Mouse (Mus musculus): ENCODE measurements around the gene Mipep. TPM values are rescaled to one million over a fixed set of nuclear protein-coding genes. Genes with fewer than 3 reads are reported as not detected.

Gene Mipep
- polyA plus RNA-seq, 1 experiment from 2014 or later = 16.4 TPM

- no peak overlapping the region for H3K27ac ChIP-seq
- no peak overlapping the region for H3K9ac ChIP-seq
- H3K9me3 ChIP-seq = no peaks in the 10 kb centered on the region
- WGBS = 86% methylated on average over 5 of the region's 5 CpGs
- no peaks in the 10 kb centered on the region for H3K4me1 ChIP-seq (replicated peaks)
- H3K4me3 ChIP-seq = no peak overlapping the region
- no peak for ATAC-seq (ENCODE audit: low FRiP score)
- no peaks in the 10 kb centered on the region for H3K36me3 ChIP-seq
- no peak overlapping the region for H3K4me2 ChIP-seq
- no peaks in the 10 kb centered on the region for H3K27me3 ChIP-seq
Measured at GRCm38 (mm10) chr14:60898086-60898667, 113.8 kb downstream of the Mipep start.

GRCm38 (mm10) chr14:60904501-60904900 lies 120.1 kb downstream of the Mipep start:
- Histone ChIP-seq H3K9me3 (no peaks in the 10 kb centered on the region), H3K36me3 (peaks cover 6% of the 10 kb centered on the region; the same call in 1 of the 2 replicates), H3K4me3 (no peak overlapping the region), H3K27ac (no peak overlapping the region), H3K9ac (no peak overlapping the region), H3K4me1 (replicated peaks) (no peaks in the 10 kb centered on the region), H3K4me2 (no peak overlapping the region), H3K27me3 (no peaks in the 10 kb centered on the region)
- WGBS = 77% methylated on average over 4 of the region's 4 CpGs
- no peak for ATAC-seq (ENCODE audit: low FRiP score)

GRCm38 (mm10) chr14:60906421-60907374 lies 122.3 kb downstream of the Mipep start:
- peaks cover 6% of the 10 kb centered on the region; the same call in 1 of the 2 replicates for H3K36me3 ChIP-seq
- no peak for ATAC-seq (ENCODE audit: low FRiP score)
- no peaks in the 10 kb centered on the region for H3K9me3 ChIP-seq
- H3K27ac ChIP-seq = no peak overlapping the region
- no peaks in the 10 kb centered on the region for H3K27me3 ChIP-seq
- WGBS = 84% methylated on average over 10 of the region's 10 CpGs
- no peaks in the 10 kb centered on the region for H3K4me1 ChIP-seq (replicated peaks)
- H3K4me3 ChIP-seq = no peak overlapping the region
- no peak overlapping the region for H3K9ac ChIP-seq
- no peak overlapping the region for H3K4me2 ChIP-seq

- peaks cover 9% of the 10 kb centered on the region for H3K4me1 ChIP-seq (replicated peaks)
- no peak for ATAC-seq (ENCODE audit: low FRiP score)
- WGBS = 91% methylated on average over 4 of the region's 4 CpGs
- H3K4me3 ChIP-seq = no peak overlapping the region
- H3K36me3 ChIP-seq = peaks cover 1% of the 10 kb centered on the region; the same call in 1 of the 2 replicates
- no peak overlapping the region for H3K4me2 ChIP-seq
- no peaks in the 10 kb centered on the region for H3K9me3 ChIP-seq
- H3K27me3 ChIP-seq = no peaks in the 10 kb centered on the region
- no peak overlapping the region for H3K27ac ChIP-seq
- H3K9ac ChIP-seq = no peak overlapping the region
Measured at GRCm38 (mm10) chr14:60909351-60909750, 125.0 kb downstream of the Mipep start.

GRCm38 (mm10) chr14:60910506-60911444 lies 126.4 kb downstream of the Mipep start:
- Histone ChIP-seq H3K9me3 (no peaks in the 10 kb centered on the region), H3K9ac (no peak overlapping the region), H3K36me3 (no peaks in the 10 kb centered on the region), H3K27ac (no peak overlapping the region), H3K4me3 (no peak overlapping the region), H3K4me1 (replicated peaks) (peaks cover 12% of the 10 kb centered on the region), H3K4me2 (no peak overlapping the region), H3K27me3 (no peaks in the 10 kb centered on the region)
- ATAC-seq (ENCODE audit: low FRiP score) = no peak
- WGBS = 94% methylated on average over 12 of the region's 12 CpGs

- no peak overlapping the region for H3K4me3 ChIP-seq
- H3K36me3 ChIP-seq = no peaks in the 10 kb centered on the region
- ATAC-seq (ENCODE audit: low FRiP score) = no peak
- no peak overlapping the region for H3K9ac ChIP-seq
- no peak overlapping the region for H3K4me2 ChIP-seq
- 11% methylated on average over 8 of the region's 8 CpGs for WGBS
- H3K27ac ChIP-seq = peak overlapping the region; percentile 48; the same call in 1 of the 2 replicates
- H3K4me1 ChIP-seq (replicated peaks) = peaks cover 12% of the 10 kb centered on the region
- no peaks in the 10 kb centered on the region for H3K9me3 ChIP-seq
- no peaks in the 10 kb centered on the region for H3K27me3 ChIP-seq
Measured at GRCm38 (mm10) chr14:60912981-60913468, 128.7 kb downstream of the Mipep start.

GRCm38 (mm10) chr14:60916661-60917060 lies 132.3 kb downstream of the Mipep start:
- H3K9ac ChIP-seq = no peak overlapping the region
- H3K36me3 ChIP-seq = no peaks in the 10 kb centered on the region
- no peak for ATAC-seq (ENCODE audit: low FRiP score)
- 69% methylated on average over 4 of the region's 4 CpGs for WGBS
- H3K4me2 ChIP-seq = no peak overlapping the region
- H3K4me3 ChIP-seq = no peak overlapping the region
- H3K9me3 ChIP-seq = no peaks in the 10 kb centered on the region
- H3K27ac ChIP-seq = no peak overlapping the region
- peaks cover 12% of the 10 kb centered on the region for H3K4me1 ChIP-seq (replicated peaks)
- H3K27me3 ChIP-seq = no peaks in the 10 kb centered on the region

GRCm38 (mm10) chr14:60926011-60926410 lies 141.6 kb downstream of the Mipep start:
- no peaks in the 10 kb centered on the region for H3K27me3 ChIP-seq
- H3K27ac ChIP-seq = no peak overlapping the region
- no peak overlapping the region for H3K4me2 ChIP-seq
- H3K9ac ChIP-seq = no peak overlapping the region
- 27% methylated on average over 1 of the region's 1 CpGs for WGBS
- no peaks in the 10 kb centered on the region for H3K4me1 ChIP-seq (replicated peaks)
- H3K36me3 ChIP-seq = no peaks in the 10 kb centered on the region
- H3K4me3 ChIP-seq = no peak overlapping the region
- H3K9me3 ChIP-seq = no peaks in the 10 kb centered on the region
- ATAC-seq (ENCODE audit: low FRiP score) = no peak

GRCm38 (mm10) chr14:60935705-60936104 lies 151.3 kb downstream of the Mipep start:
- H3K36me3 ChIP-seq = no peaks in the 10 kb centered on the region
- H3K27ac ChIP-seq = no peak overlapping the region
- no peak for ATAC-seq (ENCODE audit: low FRiP score)
- no peaks in the 10 kb centered on the region for H3K27me3 ChIP-seq
- no peaks in the 10 kb centered on the region for H3K9me3 ChIP-seq
- no peak overlapping the region for H3K9ac ChIP-seq
- 85% methylated on average over 5 of the region's 5 CpGs for WGBS
- no peaks in the 10 kb centered on the region for H3K4me1 ChIP-seq (replicated peaks)
- H3K4me2 ChIP-seq = no peak overlapping the region
- no peak overlapping the region for H3K4me3 ChIP-seq

- no peaks in the 10 kb centered on the region for H3K4me1 ChIP-seq (replicated peaks)
- 94% methylated on average over 4 of the region's 4 CpGs for WGBS
- no peaks in the 10 kb centered on the region for H3K27me3 ChIP-seq
- no peak overlapping the region for H3K27ac ChIP-seq
- H3K9me3 ChIP-seq = no peaks in the 10 kb centered on the region
- H3K9ac ChIP-seq = no peak overlapping the region
- no peak for ATAC-seq (ENCODE audit: low FRiP score)
- H3K36me3 ChIP-seq = no peaks in the 10 kb centered on the region
- no peak overlapping the region for H3K4me3 ChIP-seq
- H3K4me2 ChIP-seq = no peak overlapping the region
Measured at GRCm38 (mm10) chr14:60937481-60938039, 153.2 kb downstream of the Mipep start.
